Mouse (Mus musculus): ENCODE measurements at regions not wholly inside any gene's neighbourhood (a gene's known extent, or its start where the extent isn't known, plus 50 kb on each side); places are given as distances from the start of the nearest gene placed in this dataset.

DNA sequence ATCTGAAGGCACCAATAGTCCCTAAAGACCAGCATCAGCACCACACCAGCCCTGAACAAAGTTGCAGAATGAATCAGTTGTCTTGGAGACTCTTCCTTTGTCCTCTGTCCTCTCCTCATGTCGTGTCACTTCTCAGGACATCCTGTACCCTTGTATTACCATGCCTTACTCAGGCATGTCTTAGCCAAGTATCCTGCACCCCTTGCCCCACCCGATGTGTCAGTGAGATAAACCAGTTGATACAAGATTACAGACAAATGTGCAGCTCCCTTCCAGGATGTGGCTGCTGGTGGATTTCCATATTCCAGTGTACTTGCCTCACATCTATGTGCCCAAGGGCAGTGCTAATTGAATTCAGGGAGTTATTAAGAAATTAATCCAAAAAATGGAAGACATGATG, 151.8 kb downstream of the Tbc1d30 start:
- Histone ChIP-seq H3K79me2 (ENCODE audit: control insufficient read depth, insufficient read depth, low read length) (no peaks in the 10 kb centered on the region), H3K27ac (replicated peaks; ENCODE audit: insufficient read depth, low read depth, low read length) (no peak overlapping the region)
- WGBS: 57% methylated on average over 2 of the region's 2 CpGs

DNA sequence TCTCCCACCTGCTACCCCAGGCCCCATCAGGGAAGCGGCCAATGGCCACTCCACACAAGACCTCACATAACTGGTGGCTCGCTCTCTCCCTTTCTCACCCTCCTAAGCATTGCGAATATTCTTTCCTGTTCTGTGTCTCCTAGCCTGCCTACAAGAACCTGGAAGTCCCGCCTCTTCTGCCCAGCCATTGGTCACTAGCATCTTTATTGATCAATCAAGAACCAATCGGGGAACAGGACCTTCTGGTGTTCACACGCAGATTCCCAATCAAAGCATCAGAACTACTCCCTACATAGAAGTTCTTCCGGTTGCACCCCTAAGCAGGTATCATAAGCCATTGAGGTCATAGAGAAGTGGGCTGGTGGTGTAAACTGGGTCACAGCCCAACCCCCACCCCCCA, 148.5 kb downstream of the Tbc1d30 start:
- 91% methylated on average over 7 of the region's 7 CpGs for WGBS
- Histone ChIP-seq H3K9ac (ENCODE audit: low read depth, low read length) (no peak overlapping the region), H3K27me3 (ENCODE audit: control insufficient read depth, insufficient read depth, low read length) (no peaks in the 10 kb centered on the region), H3K4me3 (ENCODE audit: insufficient read depth, low read depth, low read length) (no peak overlapping the region), H3K36me3 (ENCODE audit: control insufficient read depth, insufficient read depth, low read length) (no peaks in the 10 kb centered on the region), H3K4me1 (ENCODE audit: control insufficient read depth, insufficient read depth, low read length) (peaks cover 6% of the 10 kb centered on the region), H3K27ac (replicated peaks; ENCODE audit: insufficient read depth, low read depth, low read length) (no peak overlapping the region), H3K79me2 (ENCODE audit: control insufficient read depth, insufficient read depth, low read length) (no peaks in the 10 kb centered on the region)
- DNase-seq (ENCODE audit: extremely low read depth, low read depth, low spot score): no peak
- TF ChIP-seq POLR2A (IDR thresholded peaks at IDR 0.05; ENCODE audit: extremely low read depth, insufficient read depth, low read length) (no peak), CTCF (IDR thresholded peaks at IDR 0.05; ENCODE audit: low read depth, low read length) (no peak)

More for the DNA sequence above, 151.8 kb downstream of the Tbc1d30 start:
- Histone ChIP-seq H3K36me3 (ENCODE audit: control insufficient read depth, insufficient read depth, low read length) (no peaks in the 10 kb centered on the region), H3K4me1 (ENCODE audit: control insufficient read depth, insufficient read depth, low read length) (no peaks in the 10 kb centered on the region), H3K4me3 (ENCODE audit: insufficient read depth, low read depth, low read length) (no peak overlapping the region), H3K9ac (ENCODE audit: low read depth, low read length) (no peak overlapping the region), H3K27me3 (ENCODE audit: control insufficient read depth, insufficient read depth, low read length) (no peaks in the 10 kb centered on the region)
- TF ChIP-seq CTCF (IDR thresholded peaks at IDR 0.05; ENCODE audit: low read depth, low read length) (no peak), POLR2A (IDR thresholded peaks at IDR 0.05; ENCODE audit: extremely low read depth, insufficient read depth, low read length) (no peak)
- DNase-seq (ENCODE audit: extremely low read depth, low read depth, low spot score): no peak

DNA sequence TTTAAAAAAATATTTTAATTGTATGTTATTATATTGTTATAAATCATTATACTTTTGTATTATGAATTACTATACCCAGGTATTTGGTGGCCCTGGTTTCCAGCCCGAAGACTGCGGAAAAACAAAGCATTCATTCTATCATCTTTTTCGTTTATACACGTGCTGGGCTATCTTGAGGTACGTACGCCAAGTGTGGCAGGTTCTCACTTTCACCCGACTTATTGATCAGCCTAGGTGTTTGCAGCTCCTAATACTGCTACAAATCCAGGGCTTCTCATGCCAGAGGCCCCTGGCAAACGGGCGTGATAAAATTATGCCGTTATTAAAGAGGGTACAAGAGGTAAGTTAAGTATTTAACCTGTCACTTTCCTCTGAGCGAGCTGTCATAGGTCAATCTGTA, 145.5 kb downstream of the Tbc1d30 start:
- 34% methylated on average over 11 of the region's 11 CpGs for WGBS
- peak; percentile 41 for DNase-seq (ENCODE audit: extremely low read depth, low read depth, low spot score)
- Histone ChIP-seq H3K9ac (ENCODE audit: low read depth, low read length) (no peak overlapping the region), H3K4me1 (ENCODE audit: control insufficient read depth, insufficient read depth, low read length) (peaks cover 6% of the 10 kb centered on the region), H3K79me2 (ENCODE audit: control insufficient read depth, insufficient read depth, low read length) (no peaks in the 10 kb centered on the region), H3K4me3 (ENCODE audit: insufficient read depth, low read depth, low read length) (no peak overlapping the region), H3K27me3 (ENCODE audit: control insufficient read depth, insufficient read depth, low read length) (no peaks in the 10 kb centered on the region), H3K27ac (replicated peaks; ENCODE audit: insufficient read depth, low read depth, low read length) (peak overlapping the region; percentile 42), H3K36me3 (ENCODE audit: control insufficient read depth, insufficient read depth, low read length) (no peaks in the 10 kb centered on the region)
- TF ChIP-seq CTCF (IDR thresholded peaks at IDR 0.05; ENCODE audit: low read depth, low read length): no peak
- TF ChIP-seq POLR2A (IDR thresholded peaks at IDR 0.05; ENCODE audit: extremely low read depth, insufficient read depth, low read length): no peak

DNA sequence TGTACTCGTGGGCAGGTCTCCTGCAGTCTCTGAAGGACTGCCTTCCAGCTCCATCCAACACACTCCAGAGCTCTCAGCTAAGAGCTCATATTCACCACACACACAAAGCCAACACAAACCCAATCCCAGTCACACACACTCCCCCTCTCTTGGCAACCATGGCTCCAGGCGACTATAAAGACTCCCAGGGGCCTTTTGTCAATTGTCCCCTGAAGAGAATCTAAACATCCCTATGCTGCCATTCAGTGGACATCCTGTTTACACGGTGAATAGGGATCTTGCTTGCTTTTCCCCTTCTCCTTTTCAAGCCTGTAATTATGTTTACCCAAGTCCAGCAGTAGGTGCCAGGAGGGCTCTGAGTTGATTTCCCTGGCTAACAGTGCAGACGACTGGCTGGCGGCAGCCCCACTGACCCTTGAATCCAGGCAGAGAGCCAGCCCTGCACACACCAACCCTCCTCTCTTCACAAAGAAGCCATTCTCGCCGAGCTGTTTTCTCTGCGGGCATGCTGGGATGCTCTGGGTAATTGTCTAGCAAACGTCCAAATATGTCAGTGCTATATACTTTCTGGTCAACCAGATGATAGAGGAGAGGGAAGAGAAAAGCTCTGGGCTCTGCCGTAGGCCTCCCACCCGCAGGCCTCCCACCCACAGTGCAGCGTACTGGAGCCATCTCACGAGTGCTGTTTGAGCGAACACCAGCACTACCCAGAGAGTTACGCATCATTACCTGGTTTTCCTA, 144.9 kb downstream of the Tbc1d30 start:
- 24% methylated on average over 15 of the region's 15 CpGs for WGBS
- Histone ChIP-seq H3K27ac (replicated peaks; ENCODE audit: insufficient read depth, low read depth, low read length) (peak overlapping the region; percentile 42), H3K79me2 (ENCODE audit: control insufficient read depth, insufficient read depth, low read length) (no peaks in the 10 kb centered on the region), H3K36me3 (ENCODE audit: control insufficient read depth, insufficient read depth, low read length) (no peaks in the 10 kb centered on the region), H3K27me3 (ENCODE audit: control insufficient read depth, insufficient read depth, low read length) (no peaks in the 10 kb centered on the region), H3K4me3 (ENCODE audit: insufficient read depth, low read depth, low read length) (no peak overlapping the region), H3K9ac (ENCODE audit: low read depth, low read length) (no peak overlapping the region), H3K4me1 (ENCODE audit: control insufficient read depth, insufficient read depth, low read length) (peaks cover 6% of the 10 kb centered on the region)
- peak; percentile 89 for DNase-seq (ENCODE audit: extremely low read depth, low read depth, low spot score)
- no peak for TF ChIP-seq POLR2A (IDR thresholded peaks at IDR 0.05; ENCODE audit: extremely low read depth, insufficient read depth, low read length)
- TF ChIP-seq CTCF (IDR thresholded peaks at IDR 0.05; ENCODE audit: low read depth, low read length): no peak

DNA sequence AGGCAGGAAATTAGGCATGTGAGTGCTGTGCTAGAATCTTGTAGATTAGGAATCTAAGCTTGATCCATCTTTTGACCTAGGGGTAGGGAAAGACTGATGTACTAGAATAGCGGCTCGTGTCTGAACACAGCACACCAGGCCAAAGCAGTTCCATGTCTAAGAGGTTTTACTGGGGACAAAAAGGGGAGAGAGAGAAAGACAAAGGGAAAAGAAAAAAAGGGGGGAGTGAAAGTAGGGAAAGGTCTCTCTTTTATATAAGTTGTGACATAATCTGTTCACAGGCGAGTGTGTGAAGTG, 144.4 kb downstream of the Tbc1d30 start:
- Histone ChIP-seq H3K4me1 (ENCODE audit: control insufficient read depth, insufficient read depth, low read length) (peaks cover 6% of the 10 kb centered on the region), H3K79me2 (ENCODE audit: control insufficient read depth, insufficient read depth, low read length) (no peaks in the 10 kb centered on the region), H3K36me3 (ENCODE audit: control insufficient read depth, insufficient read depth, low read length) (no peaks in the 10 kb centered on the region), H3K27ac (replicated peaks; ENCODE audit: insufficient read depth, low read depth, low read length) (no peak overlapping the region), H3K4me3 (ENCODE audit: insufficient read depth, low read depth, low read length) (no peak overlapping the region), H3K27me3 (ENCODE audit: control insufficient read depth, insufficient read depth, low read length) (no peaks in the 10 kb centered on the region), H3K9ac (ENCODE audit: low read depth, low read length) (no peak overlapping the region)
- WGBS: 88% methylated on average over 3 of the region's 3 CpGs
- TF ChIP-seq CTCF (IDR thresholded peaks at IDR 0.05; ENCODE audit: low read depth, low read length) (no peak), POLR2A (IDR thresholded peaks at IDR 0.05; ENCODE audit: extremely low read depth, insufficient read depth, low read length) (no peak)
- no peak for DNase-seq (ENCODE audit: extremely low read depth, low read depth, low spot score)
